Mouse (Mus musculus): ENCODE data around the gene Cryba2. TPM values are rescaled to one million over a fixed set of nuclear protein-coding genes. Genes with fewer than 3 reads are reported as not detected.

The Cryba2 gene
- not detected in 2 replicates for polyA plus RNA-seq (2016; fragmentation: Nextera tagmentation; extraction: Ambion mirVana)

DNA sequence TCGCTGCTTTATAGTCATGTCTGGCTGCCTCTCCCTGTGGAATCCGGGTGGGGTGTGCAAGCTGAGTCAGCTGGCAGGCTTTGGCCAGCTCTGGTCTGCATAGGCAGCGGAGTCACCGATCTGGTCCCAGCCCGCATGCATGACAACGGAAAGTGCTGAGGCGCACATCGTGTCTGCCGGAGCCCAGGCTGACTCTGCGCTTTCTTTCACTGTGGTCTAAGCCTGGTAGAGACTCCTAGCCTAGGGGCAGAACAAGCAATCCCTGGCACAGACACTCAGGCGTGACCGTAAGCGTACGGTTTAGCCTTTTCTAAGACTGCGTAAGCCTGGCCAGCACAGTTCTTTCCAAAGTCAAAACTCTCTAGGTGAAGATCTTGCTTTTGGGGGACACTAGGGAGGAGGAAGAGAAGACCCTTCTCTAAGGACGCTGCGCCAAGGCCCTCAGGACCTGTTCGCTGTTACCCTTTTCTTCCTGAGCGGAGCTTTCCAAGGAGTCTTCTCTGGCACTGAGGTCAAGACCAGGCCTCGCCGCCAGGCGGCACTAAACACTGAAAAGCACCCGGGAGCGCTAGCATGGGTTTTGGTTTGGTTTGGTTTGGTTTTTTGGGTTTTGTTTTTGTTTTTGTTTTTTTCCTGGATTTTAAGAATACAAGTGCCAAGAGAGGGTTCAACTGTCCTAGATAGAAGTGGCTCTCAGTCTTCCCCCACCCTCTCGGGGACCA is at the start of gene Cryba2:
Gene Cryba2 (minus strand): TSS at position 10 of the 722 bp plus-strand sequence.
- Histone ChIP-seq H3K4me3 (replicated peaks) (peak within 1 kb of the TSS; percentile 21), H3K27ac (no peak within 1 kb of the TSS), H3K9ac (no peak within 1 kb of the TSS), H3K9me3 (no peaks in the 10 kb centered on the region), H3K36me3 (replicated peaks) (no peaks in the 10 kb centered on the region), H3K4me1 (peaks cover 21% of the 10 kb centered on the region), H3K27me3 (peaks cover 99% of the 10 kb centered on the region), H3K4me2 (peak within 1 kb of the TSS; percentile 37)
- ATAC-seq (ENCODE audit: low FRiP score), result 0 out of 2 replicates have a peak, but pooled peaks have one; percentile 33
- 3% methylated on average over 25 of the region's 25 CpGs for WGBS

- Histone ChIP-seq H3K9me3 (no peaks in the 10 kb centered on the region), H3K27me3 (peaks cover 80% of the 10 kb centered on the region), H3K4me3 (replicated peaks) (no peak overlapping the region), H3K27ac (no peak overlapping the region), H3K4me1 (no peaks in the 10 kb centered on the region), H3K4me2 (no peak overlapping the region), H3K36me3 (replicated peaks) (no peaks in the 10 kb centered on the region), H3K9ac (no peak overlapping the region)
- WGBS, result 59% methylated on average over 12 of the region's 12 CpGs
- ATAC-seq (ENCODE audit: low FRiP score), result no peak
These were observed 48.9 kb upstream of the Cryba2 start for GRCm38 (mm10) chr1:74941651-74942360.

GRCm38 (mm10) chr1:74939762-74940161 is 46.8 kb upstream of the Cryba2 start:
- Histone ChIP-seq H3K27me3 (peaks cover 67% of the 10 kb centered on the region), H3K4me3 (replicated peaks) (no peak overlapping the region), H3K9ac (no peak overlapping the region), H3K27ac (no peak overlapping the region), H3K9me3 (no peaks in the 10 kb centered on the region), H3K4me2 (no peak overlapping the region), H3K4me1 (no peaks in the 10 kb centered on the region), H3K36me3 (replicated peaks) (no peaks in the 10 kb centered on the region)
- 2% methylated on average over 3 of the region's 3 CpGs for WGBS
- no peak for ATAC-seq (ENCODE audit: low FRiP score)

DNA sequence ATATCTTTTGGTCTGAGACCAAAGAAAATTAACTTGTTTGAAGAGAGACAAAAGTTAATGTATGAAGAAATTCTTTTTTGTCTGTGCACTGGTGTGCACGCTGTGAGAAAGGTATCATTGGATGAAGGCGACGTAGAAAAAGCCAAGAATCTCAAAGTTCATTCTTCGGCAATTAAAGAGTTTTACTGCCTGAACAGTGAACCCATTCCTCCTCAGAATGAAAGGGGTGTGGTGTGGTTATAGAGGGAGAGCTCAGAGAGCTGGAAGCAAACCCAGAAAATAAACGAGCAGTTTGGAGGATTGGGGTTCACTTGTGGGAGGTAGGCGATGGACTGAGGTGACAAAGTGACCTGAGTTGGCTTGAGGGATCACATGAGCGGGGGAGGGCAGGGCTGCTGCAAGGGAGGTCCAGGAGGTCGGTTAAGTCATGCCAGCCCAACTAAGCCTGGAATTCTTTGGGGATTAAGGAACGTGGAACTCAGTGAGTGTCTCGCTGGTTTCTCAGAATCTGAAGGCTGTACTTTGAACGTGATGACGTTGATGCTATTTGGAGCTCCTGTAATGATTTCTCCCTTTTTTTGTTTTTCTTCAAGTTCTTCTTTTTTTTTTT is 43.4 kb upstream of the Cryba2 start:
- Histone ChIP-seq H3K36me3 (replicated peaks) (no peaks in the 10 kb centered on the region), H3K4me3 (replicated peaks) (no peak overlapping the region), H3K9me3 (no peaks in the 10 kb centered on the region), H3K9ac (no peak overlapping the region), H3K4me2 (no peak overlapping the region), H3K27me3 (peaks cover 63% of the 10 kb centered on the region), H3K27ac (no peak overlapping the region), H3K4me1 (no peaks in the 10 kb centered on the region)
- no peak for ATAC-seq (ENCODE audit: low FRiP score)
- 35% methylated on average over 12 of the region's 12 CpGs for WGBS

DNA sequence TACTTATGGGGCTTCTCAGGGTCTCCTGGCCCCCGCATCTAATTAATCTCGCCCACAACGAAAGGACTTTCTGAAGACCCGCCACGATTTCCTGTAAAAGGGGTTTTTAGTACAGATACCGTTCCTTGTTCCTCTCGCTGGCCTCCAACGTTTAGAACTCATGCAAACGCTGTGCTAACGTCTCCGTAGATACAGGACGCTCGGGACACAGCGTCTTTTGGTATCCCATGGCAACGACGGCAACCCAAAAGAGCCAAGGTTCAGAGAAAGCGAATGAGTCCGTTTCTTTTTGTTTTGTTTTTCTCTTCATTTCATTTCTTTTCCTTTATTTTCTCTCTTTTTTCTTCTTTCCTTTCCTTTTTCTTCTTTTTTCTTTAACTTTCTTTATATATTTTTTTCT is 42.5 kb upstream of the Cryba2 start, which contains the start of gene Cfap65:
Gene Cfap65 (minus strand): TSS at position 198 of the 400 bp plus-strand sequence.
- 0 out of 2 replicates have a peak within 1 kb of the TSS, but pooled peaks have one; percentile 9 for H3K9ac ChIP-seq
- H3K4me2 ChIP-seq, result peak within 1 kb of the TSS; percentile 57
- H3K4me3 ChIP-seq (replicated peaks), result peak within 1 kb of the TSS; percentile 35
- H3K27ac ChIP-seq, result no peak within 1 kb of the TSS
- no peaks in the 10 kb centered on the region for H3K4me1 ChIP-seq
- H3K36me3 ChIP-seq (replicated peaks), result no peaks in the 10 kb centered on the region
- H3K27me3 ChIP-seq, result peaks cover 58% of the 10 kb centered on the region
- WGBS, result 1% methylated on average over 18 of the region's 18 CpGs
- H3K9me3 ChIP-seq, result no peaks in the 10 kb centered on the region
- ATAC-seq (ENCODE audit: low FRiP score), result no peak

GRCm38 (mm10) chr1:74927621-74928296 is 34.8 kb upstream of the Cryba2 start:
- Histone ChIP-seq H3K27ac (no peak overlapping the region), H3K9me3 (no peaks in the 10 kb centered on the region), H3K4me1 (no peaks in the 10 kb centered on the region), H3K36me3 (replicated peaks) (no peaks in the 10 kb centered on the region), H3K4me2 (no peak overlapping the region), H3K4me3 (replicated peaks) (no peak overlapping the region), H3K27me3 (peaks cover 69% of the 10 kb centered on the region), H3K9ac (no peak overlapping the region)
- ATAC-seq (ENCODE audit: low FRiP score), result no peak
- WGBS, result 87% methylated on average over 9 of the region's 9 CpGs

- no peak overlapping the region for H3K4me3 ChIP-seq (replicated peaks)
- H3K27me3 ChIP-seq, result peaks cover 66% of the 10 kb centered on the region
- no peaks in the 10 kb centered on the region for H3K9me3 ChIP-seq
- H3K9ac ChIP-seq, result no peak overlapping the region
- H3K27ac ChIP-seq, result no peak overlapping the region
- no peak overlapping the region for H3K4me2 ChIP-seq
- no peak for ATAC-seq (ENCODE audit: low FRiP score)
- WGBS, result 39% methylated on average over 6 of the region's 6 CpGs
- no peaks in the 10 kb centered on the region for H3K4me1 ChIP-seq
- H3K36me3 ChIP-seq (replicated peaks), result no peaks in the 10 kb centered on the region
These were observed 33.8 kb upstream of the Cryba2 start for GRCm38 (mm10) chr1:74926721-74927120.

DNA sequence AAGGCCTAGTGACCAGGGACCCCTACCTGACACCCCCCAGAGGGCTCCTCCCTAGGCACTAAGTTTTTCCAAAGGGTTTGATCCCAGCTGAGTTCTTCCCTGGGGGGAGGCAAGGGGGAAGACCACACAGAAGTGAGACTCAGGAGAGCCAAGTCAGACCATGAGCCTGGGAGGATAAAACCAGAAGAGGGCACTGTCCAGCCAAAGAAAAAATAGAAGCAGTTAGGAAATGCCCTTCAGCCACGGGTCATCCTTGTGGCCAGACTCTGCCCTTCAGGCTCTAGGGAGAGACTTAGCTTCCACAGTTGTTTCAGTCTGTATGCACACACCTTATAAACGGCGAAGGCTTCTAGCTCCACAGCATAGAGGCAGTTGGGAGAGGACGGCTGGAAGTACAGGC is 31.5 kb upstream of the Cryba2 start:
- Histone ChIP-seq H3K36me3 (replicated peaks) (no peaks in the 10 kb centered on the region), H3K4me2 (no peak overlapping the region), H3K4me3 (replicated peaks) (no peak overlapping the region), H3K27ac (no peak overlapping the region), H3K9me3 (no peaks in the 10 kb centered on the region), H3K4me1 (no peaks in the 10 kb centered on the region), H3K27me3 (peaks cover 57% of the 10 kb centered on the region), H3K9ac (no peak overlapping the region)
- 63% methylated on average over 4 of the region's 4 CpGs for WGBS
- ATAC-seq (ENCODE audit: low FRiP score), result no peak

DNA sequence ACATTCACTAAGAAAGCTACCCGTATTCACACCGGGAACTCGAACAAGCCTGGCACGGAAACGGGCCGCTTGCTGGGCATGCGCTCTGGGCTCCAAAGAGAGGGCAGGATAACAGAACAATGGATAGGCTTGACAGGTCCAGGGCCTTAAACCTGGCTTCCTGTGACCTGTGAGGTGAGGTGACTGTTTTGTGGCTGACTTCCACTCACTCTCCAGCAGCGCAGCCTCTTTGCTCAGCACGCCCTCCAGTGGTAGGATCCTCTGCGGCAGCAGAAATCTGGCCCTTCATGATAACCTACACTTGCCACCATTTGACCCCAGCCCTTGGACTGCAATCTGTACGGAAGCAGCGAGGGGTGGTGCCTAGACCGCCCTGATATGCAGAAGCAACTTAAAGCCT is 22.8 kb upstream of the Cryba2 start:
- H3K4me3 ChIP-seq (replicated peaks), result no peak overlapping the region
- H3K27me3 ChIP-seq, result peaks cover 26% of the 10 kb centered on the region; the same call in 1 of the 2 replicates
- no peaks in the 10 kb centered on the region for H3K36me3 ChIP-seq (replicated peaks)
- WGBS, result 24% methylated on average over 13 of the region's 13 CpGs
- no peaks in the 10 kb centered on the region; the same call in 1 of the 2 replicates for H3K4me1 ChIP-seq
- H3K4me2 ChIP-seq, result peak overlapping the region; percentile 19
- no peaks in the 10 kb centered on the region for H3K9me3 ChIP-seq
- no peak overlapping the region for H3K27ac ChIP-seq
- H3K9ac ChIP-seq, result no peak overlapping the region
- no peak for ATAC-seq (ENCODE audit: low FRiP score)

DNA sequence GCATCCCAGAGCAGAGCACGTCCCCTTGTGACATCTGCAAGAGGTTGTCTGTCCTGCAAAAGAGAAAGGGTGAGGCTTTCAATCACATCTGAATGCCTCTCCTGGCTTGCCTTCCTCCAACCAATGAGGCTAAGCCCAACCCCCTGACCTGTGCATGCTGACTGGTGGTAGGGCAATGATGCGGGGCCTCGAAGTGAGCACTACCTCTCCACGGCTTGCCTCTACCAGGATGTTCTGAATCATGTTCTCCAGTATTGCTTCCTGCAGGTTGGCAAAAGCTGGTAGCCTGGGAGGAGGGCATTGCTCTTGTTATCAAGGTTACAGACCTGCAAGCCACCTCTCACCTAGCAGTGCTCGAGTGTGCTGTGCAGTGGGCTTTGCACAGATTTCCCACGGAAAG is 9.2 kb upstream of the Cryba2 start:
- Histone ChIP-seq H3K4me3 (replicated peaks) (no peak overlapping the region), H3K36me3 (replicated peaks) (no peaks in the 10 kb centered on the region), H3K27me3 (peaks cover 95% of the 10 kb centered on the region), H3K4me1 (peaks cover 25% of the 10 kb centered on the region), H3K4me2 (no peak overlapping the region), H3K27ac (no peak overlapping the region), H3K9ac (no peak overlapping the region), H3K9me3 (no peaks in the 10 kb centered on the region)
- no peak for ATAC-seq (ENCODE audit: low FRiP score)
- 21% methylated on average over 6 of the region's 6 CpGs for WGBS

- Histone ChIP-seq H3K4me1 (peaks cover 26% of the 10 kb centered on the region), H3K9ac (no peak overlapping the region), H3K9me3 (no peaks in the 10 kb centered on the region), H3K36me3 (replicated peaks) (no peaks in the 10 kb centered on the region), H3K27me3 (peaks cover 96% of the 10 kb centered on the region), H3K4me3 (replicated peaks) (no peak overlapping the region), H3K4me2 (no peak overlapping the region), H3K27ac (no peak overlapping the region)
- ATAC-seq (ENCODE audit: low FRiP score), result no peak
- WGBS, result 0% methylated on average over 3 of the region's 3 CpGs
These were observed 8.7 kb upstream of the Cryba2 start for GRCm38 (mm10) chr1:74901686-74902085.

All from forebrain, embryonic 12.5 days (tissue).